Mouse (Mus musculus): Measurements from ENCODE around the gene Slc19a1. TPM values are rescaled to one million over a fixed set of nuclear protein-coding genes. Genes with fewer than 3 reads are reported as not detected.

Slc19a1 gene
- polyA plus RNA-seq, 1 experiment from 2014 or later = 34.9 TPM

DNA sequence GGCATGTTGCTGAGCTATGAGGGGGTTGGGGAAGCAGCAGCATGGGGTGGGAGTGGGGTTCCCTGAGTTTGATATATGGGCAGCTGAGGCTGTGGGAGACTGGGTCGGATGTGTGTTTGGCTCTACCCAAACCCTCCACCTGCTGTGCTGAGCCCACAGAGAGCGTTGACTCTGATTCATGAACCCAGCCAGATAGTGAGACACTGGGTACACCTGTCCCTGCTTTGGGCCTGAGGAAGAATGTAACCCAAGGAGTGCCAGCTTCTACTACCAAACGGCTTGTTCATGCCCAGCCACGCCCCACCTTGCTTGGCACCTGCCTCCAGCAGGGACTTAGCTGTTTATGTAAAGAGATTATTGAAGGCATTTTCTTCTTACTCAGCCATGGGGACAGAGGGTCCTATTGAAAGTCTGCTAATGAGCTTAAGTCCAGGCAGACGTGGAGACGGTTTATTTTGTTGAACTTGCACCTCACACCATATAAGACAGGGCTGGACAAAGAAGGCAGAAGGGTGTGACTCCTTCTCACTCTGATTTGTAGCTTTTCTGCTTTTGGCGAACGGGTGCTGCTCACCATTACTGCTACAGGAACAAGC is 6.6 kb downstream of the Slc19a1 start:
- H3K9ac ChIP-seq = no peak overlapping the region
- H3K9me3 ChIP-seq = no peaks in the 10 kb centered on the region
- no peaks in the 10 kb centered on the region for H3K27me3 ChIP-seq
- H3K36me3 ChIP-seq = peaks cover 56% of the 10 kb centered on the region
- 89% methylated on average over 8 of the region's 8 CpGs for WGBS
- H3K4me2 ChIP-seq = no peak overlapping the region
- H3K27ac ChIP-seq (replicated peaks) = no peak overlapping the region
- H3K4me1 ChIP-seq (replicated peaks) = peaks cover 19% of the 10 kb centered on the region
- H3K4me3 ChIP-seq = no peak overlapping the region
- no peak for ATAC-seq (ENCODE audit: low read depth)

DNA sequence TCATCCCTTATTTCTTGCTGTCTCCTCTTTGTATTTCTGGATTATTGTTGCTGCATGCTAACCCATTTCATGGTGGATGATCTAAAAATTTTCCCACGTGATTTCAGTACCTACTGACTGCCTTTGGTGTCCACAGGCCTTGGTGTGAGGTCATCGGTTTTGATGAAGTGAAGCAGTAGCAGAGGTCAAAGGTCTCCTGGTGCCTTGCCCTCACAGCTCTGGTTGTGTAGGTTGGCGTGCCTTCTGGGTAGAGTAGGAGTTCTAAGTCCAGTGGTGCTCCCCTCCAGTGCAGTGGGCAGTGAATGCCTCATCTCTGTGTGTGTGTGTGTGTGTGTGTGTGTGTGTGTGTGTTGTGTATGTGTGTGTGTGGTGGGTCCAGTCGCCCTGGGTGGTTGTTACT is 16.2 kb downstream of the Slc19a1 start:
- Histone ChIP-seq H3K9me3 (no peaks in the 10 kb centered on the region), H3K36me3 (peaks cover 95% of the 10 kb centered on the region), H3K4me1 (replicated peaks) (peaks cover 5% of the 10 kb centered on the region; the same call in 1 of the 2 replicates), H3K27ac (replicated peaks) (no peak overlapping the region), H3K9ac (no peak overlapping the region), H3K4me2 (no peak overlapping the region), H3K27me3 (no peaks in the 10 kb centered on the region), H3K4me3 (no peak overlapping the region)
- ATAC-seq (ENCODE audit: low read depth) = no peak
- 77% methylated on average over 4 of the region's 4 CpGs for WGBS

DNA sequence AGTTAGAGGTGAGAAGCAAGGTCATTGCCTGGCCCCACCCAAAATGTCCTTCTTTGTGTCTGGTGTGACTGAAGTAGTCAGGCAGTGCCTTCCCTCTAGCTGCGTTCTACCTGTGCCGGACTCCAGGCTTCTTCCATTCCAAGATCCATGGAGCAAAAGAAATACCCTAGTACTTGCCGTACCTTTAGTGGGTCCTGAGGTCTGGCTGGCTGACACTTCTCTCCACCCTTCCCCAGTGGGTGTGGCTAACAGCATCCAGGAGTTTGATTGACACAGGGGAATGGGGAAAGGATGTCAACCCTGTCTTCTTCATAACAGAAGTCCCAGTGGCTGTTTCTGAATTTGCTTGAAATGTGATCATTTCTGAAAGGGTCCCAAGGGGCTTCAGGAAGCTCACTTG is 16.6 kb downstream of the Slc19a1 start:
- Histone ChIP-seq H3K27ac (replicated peaks) (no peak overlapping the region), H3K4me2 (no peak overlapping the region), H3K27me3 (no peaks in the 10 kb centered on the region), H3K9ac (no peak overlapping the region), H3K4me3 (no peak overlapping the region), H3K36me3 (peaks cover 91% of the 10 kb centered on the region), H3K4me1 (replicated peaks) (peaks cover 5% of the 10 kb centered on the region; the same call in 1 of the 2 replicates), H3K9me3 (no peaks in the 10 kb centered on the region)
- WGBS = 91% methylated on average over 3 of the region's 3 CpGs
- ATAC-seq (ENCODE audit: low read depth) = no peak

DNA sequence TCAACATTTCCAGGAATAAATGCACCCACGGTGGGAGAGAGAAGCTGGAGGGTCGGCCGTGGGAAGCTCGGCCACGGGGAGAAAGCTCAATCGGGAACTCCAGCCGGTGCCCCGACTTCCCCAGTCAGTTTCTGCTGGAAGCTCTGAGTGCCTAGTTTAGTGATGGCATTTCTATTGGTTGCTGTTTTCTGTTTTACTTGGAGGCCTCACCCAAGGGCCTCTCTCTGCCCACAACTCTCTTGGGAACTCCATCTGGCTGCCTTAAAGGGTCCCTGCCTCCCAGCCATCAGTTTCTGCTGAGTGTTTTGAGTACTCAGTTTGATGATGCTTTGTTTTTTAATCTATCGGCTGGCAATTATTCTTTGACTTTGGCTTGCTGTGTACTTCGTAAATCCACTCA is 24.7 kb downstream of the Slc19a1 start:
- H3K27me3 ChIP-seq = no peaks in the 10 kb centered on the region
- peaks cover 14% of the 10 kb centered on the region for H3K4me1 ChIP-seq (replicated peaks)
- H3K36me3 ChIP-seq = peaks cover 11% of the 10 kb centered on the region
- no peak overlapping the region for H3K4me3 ChIP-seq
- no peaks in the 10 kb centered on the region for H3K9me3 ChIP-seq
- no peak overlapping the region for H3K9ac ChIP-seq
- no peak overlapping the region for H3K4me2 ChIP-seq
- 0 out of 2 replicates have a peak overlapping the region, but pooled peaks have one; percentile 38 for H3K27ac ChIP-seq (replicated peaks)
- no peak for ATAC-seq (ENCODE audit: low read depth)
- WGBS = 69% methylated on average over 10 of the region's 10 CpGs

DNA sequence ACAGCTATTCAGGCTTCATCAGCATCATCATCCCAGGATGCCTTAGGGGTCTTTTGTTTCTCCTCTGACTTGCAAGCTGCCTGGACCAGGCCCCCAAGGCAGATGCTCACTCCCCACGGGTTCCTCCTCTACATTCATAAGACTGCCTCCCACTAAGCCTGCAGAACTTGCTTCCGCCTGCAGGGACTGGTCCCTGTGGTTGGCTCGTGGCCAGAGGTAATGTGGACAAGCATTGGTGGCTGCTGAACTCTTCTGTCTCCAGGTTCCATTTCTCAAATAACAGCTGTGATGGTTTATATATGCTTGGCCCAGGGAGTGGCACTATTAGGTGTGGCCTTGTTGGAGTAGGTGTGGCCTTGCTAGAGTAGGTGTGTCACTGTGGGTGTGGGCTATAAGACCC is 29.4 kb downstream of the Slc19a1 start:
- H3K9ac ChIP-seq = no peak overlapping the region
- WGBS = 61% methylated on average over 3 of the region's 3 CpGs
- no peak for ATAC-seq (ENCODE audit: low read depth)
- no peak overlapping the region for H3K4me2 ChIP-seq
- H3K36me3 ChIP-seq = 0 out of 2 replicates have a peak, but pooled peaks cover 5% of the 10 kb centered on the region
- no peak overlapping the region for H3K4me3 ChIP-seq
- peaks cover 9% of the 10 kb centered on the region; the same call in 1 of the 2 replicates for H3K4me1 ChIP-seq (replicated peaks)
- no peak overlapping the region for H3K27ac ChIP-seq (replicated peaks)
- no peaks in the 10 kb centered on the region for H3K9me3 ChIP-seq
- no peaks in the 10 kb centered on the region for H3K27me3 ChIP-seq

DNA sequence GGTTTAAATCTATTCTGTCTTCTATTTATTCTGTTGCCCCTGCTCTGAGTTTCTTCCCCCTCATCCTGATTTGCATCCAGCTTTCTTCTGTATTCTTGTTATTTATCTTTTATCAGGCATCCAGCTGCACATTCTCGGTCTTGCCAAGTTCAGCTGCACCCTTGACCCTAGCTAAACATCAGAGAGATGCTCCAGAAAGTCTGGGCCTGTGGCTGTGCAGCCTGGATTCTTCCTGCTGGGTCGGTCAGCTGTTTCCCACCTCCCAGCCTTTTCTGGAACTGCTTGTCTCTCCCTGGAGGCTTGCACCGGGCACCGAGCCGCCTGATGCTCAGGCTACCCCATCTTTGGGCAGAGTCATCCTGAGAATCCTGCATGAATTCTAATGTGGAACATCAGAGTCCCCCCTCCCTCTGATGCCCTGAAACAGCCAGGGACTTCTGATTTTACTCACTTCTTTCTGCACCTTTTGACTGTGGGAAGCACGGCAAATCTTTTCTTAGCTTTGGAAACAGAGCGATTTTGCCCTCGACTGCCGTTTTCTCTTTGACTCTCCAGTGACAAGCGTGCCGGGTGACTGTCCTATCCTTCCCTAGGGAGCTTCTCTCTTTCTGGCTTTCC is 30.5 kb downstream of the Slc19a1 start:
- no peak overlapping the region for H3K4me3 ChIP-seq
- no peaks in the 10 kb centered on the region for H3K27me3 ChIP-seq
- no peak overlapping the region for H3K9ac ChIP-seq
- H3K9me3 ChIP-seq = no peaks in the 10 kb centered on the region
- 0 out of 2 replicates have a peak, but pooled peaks cover 5% of the 10 kb centered on the region for H3K36me3 ChIP-seq
- no peak overlapping the region for H3K27ac ChIP-seq (replicated peaks)
- ATAC-seq (ENCODE audit: low read depth) = no peak
- no peaks in the 10 kb centered on the region; the same call in 1 of the 2 replicates for H3K4me1 ChIP-seq (replicated peaks)
- WGBS = 84% methylated on average over 11 of the region's 11 CpGs
- no peak overlapping the region for H3K4me2 ChIP-seq

DNA sequence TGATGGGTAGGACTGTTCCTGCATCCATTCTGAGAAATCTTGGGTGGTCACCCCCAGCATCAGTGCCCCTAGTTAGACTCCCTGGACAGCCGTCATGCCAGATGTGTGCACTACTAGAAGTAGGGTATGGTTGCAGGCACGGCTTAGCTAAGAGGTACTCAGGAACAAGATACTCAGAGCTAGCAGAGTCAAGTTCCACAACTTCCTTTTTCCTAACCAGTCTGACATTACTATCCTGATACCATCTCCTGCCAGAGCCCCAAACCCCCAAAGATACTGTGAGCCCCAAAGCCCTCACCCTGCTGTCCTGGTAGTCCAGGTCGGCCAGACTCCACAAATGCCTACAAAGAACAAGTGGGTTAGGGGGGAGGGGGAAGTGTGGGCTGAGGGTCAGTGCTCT is 32.2 kb downstream of the Slc19a1 start:
- no peak overlapping the region for H3K4me2 ChIP-seq
- WGBS = 89% methylated on average over 3 of the region's 3 CpGs
- H3K27ac ChIP-seq (replicated peaks) = no peak overlapping the region
- no peak overlapping the region for H3K4me3 ChIP-seq
- no peaks in the 10 kb centered on the region for H3K27me3 ChIP-seq
- H3K36me3 ChIP-seq = 0 out of 2 replicates have a peak, but pooled peaks cover 5% of the 10 kb centered on the region
- H3K9me3 ChIP-seq = no peaks in the 10 kb centered on the region
- H3K9ac ChIP-seq = no peak overlapping the region
- no peaks in the 10 kb centered on the region; the same call in 1 of the 2 replicates for H3K4me1 ChIP-seq (replicated peaks)
- ATAC-seq (ENCODE audit: low read depth) = no peak

DNA sequence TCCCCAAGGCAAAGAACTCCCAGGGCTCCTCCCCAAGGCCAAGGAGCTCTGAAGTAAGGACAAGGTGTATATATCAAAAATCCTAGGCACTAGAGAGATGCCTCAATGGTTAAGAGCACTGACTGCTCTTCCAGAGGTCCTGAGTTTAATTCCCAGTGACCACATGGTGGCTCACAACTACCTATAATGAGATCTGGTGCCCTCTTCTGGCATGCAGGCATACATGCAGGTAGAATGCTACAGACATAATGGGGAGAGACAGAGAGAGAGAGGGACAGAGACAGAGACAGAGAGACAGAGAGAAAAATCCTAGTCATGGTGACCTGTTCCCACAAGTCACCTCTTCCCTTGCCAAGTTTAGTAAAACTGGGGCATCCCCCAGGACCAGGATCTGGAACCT is 32.6 kb downstream of the Slc19a1 start:
- Histone ChIP-seq H3K9me3 (no peaks in the 10 kb centered on the region), H3K4me2 (no peak overlapping the region), H3K4me1 (replicated peaks) (no peaks in the 10 kb centered on the region; the same call in 1 of the 2 replicates), H3K4me3 (no peak overlapping the region), H3K27me3 (no peaks in the 10 kb centered on the region), H3K9ac (no peak overlapping the region), H3K36me3 (0 out of 2 replicates have a peak, but pooled peaks cover 5% of the 10 kb centered on the region), H3K27ac (replicated peaks) (no peak overlapping the region)
- no peak for ATAC-seq (ENCODE audit: low read depth)

DNA sequence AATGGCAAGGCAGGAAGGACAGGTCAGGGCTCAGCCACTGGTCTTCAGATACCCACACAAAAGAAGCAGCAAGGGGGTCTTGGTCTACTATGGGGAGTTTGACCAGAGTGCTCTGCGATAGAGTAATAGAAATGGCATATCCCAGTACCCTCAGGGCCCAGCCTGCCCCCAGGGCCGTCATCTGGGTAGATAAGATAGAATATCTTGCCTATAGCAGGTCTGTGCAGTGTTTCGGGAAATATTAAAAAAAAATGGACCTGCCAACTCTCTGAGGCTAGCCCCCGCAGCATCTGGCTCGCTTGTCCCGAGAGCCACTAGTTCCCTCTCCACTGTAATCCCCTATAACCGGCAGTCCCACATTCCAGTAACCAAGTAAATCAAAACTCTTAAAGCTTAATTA is 36.4 kb downstream of the Slc19a1 start:
- H3K4me2 ChIP-seq = no peak overlapping the region
- ATAC-seq (ENCODE audit: low read depth) = no peak
- 92% methylated on average over 7 of the region's 7 CpGs for WGBS

DNA sequence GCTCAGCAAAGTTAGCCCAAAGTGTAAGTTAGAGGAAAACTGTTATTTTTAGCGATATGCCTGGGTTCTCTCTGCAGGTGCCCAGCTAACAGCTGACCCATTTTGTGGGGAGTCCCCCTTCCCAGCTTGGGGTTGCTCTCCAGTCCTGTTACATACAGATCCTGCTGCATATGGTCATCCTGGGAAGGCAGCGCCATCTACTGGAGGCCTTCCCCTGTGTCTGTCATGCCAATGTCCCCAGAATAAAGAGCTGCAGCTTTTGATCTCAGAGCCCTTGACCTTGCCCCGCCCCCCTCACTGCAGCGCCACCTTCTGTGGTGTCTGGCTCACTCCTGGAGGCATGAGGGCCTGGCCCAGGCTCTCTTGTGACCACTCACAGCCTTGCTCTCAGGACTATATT is 38.0 kb downstream of the Slc19a1 start:
- H3K9me3 ChIP-seq = no peaks in the 10 kb centered on the region
- H3K27ac ChIP-seq (replicated peaks) = no peak overlapping the region
- H3K9ac ChIP-seq = no peak overlapping the region
- H3K4me1 ChIP-seq (replicated peaks) = no peaks in the 10 kb centered on the region
- WGBS = 60% methylated on average over 4 of the region's 4 CpGs
- no peak overlapping the region for H3K4me2 ChIP-seq
- H3K27me3 ChIP-seq = no peaks in the 10 kb centered on the region
- ATAC-seq (ENCODE audit: low read depth) = 0 out of 2 replicates have a peak, but pooled peaks have one; percentile 27
- H3K36me3 ChIP-seq = 0 out of 2 replicates have a peak, but pooled peaks cover 5% of the 10 kb centered on the region
- no peak overlapping the region for H3K4me3 ChIP-seq

More for the DNA sequence above, 36.4 kb downstream of the Slc19a1 start:
- Histone ChIP-seq H3K27me3 (no peaks in the 10 kb centered on the region), H3K36me3 (0 out of 2 replicates have a peak, but pooled peaks cover 5% of the 10 kb centered on the region), H3K9ac (no peak overlapping the region), H3K27ac (replicated peaks) (no peak overlapping the region), H3K4me1 (replicated peaks) (no peaks in the 10 kb centered on the region), H3K4me3 (no peak overlapping the region), H3K9me3 (no peaks in the 10 kb centered on the region)

DNA sequence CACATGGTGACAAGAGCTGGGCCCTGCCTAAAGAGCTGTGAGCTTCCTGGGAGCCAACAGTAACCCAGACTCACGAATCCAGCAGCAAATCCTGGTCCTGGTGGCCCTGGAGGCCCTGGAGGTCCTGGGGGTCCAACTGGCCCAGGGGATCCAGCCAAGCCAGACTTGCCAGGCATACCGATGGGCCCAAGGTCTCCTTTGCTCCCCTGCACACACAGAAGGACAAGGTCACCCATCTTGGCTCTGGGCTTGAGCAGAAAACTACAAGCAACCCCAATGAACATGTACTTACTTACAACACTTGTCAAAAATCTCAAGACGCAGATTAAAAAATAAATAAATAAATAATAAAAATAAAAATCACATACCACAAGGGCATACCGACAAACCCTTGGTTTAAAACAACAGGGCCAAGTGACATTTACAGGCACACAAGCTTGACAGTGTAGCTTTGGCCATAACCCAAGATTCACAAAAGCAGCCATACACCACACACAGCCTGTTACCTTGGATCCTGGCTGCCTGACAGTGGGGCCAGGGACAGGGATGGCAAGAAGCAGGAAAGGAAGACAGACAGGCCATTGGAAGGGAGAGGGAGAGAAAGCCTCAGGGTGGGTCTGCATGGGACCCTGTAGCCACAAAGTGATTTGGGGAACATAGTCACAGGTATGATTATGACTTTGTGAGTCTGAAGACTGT is 42.4 kb downstream of the Slc19a1 start:
- ATAC-seq (ENCODE audit: low read depth) = 0 out of 2 replicates have a peak, but pooled peaks have one; percentile 30

DNA sequence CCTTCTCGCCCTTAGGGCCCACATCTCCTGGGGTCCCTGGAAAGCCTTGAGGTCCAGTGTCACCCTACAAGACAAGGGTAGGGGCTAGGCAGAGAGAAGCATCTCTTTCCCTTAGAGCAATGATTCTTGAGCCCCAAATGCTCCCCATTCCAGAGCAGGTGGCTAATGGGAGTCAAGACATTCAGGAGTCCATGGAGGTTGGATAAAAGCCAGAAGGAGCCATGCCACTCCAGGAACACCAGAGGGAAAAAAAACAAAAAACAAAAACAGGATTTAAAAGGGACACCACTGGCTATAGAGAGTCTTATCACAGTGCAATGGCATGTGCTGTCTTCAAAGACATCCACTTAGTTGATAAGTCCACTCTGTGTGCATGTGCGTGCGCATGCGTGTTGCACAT is 46.4 kb downstream of the Slc19a1 start:
- ATAC-seq (ENCODE audit: low read depth) = no peak

More for the DNA sequence above, 42.4 kb downstream of the Slc19a1 start:
- WGBS = 87% methylated on average over 4 of the region's 4 CpGs
- H3K4me2 ChIP-seq = no peak overlapping the region
- no peaks in the 10 kb centered on the region for H3K4me1 ChIP-seq (replicated peaks)
- no peak overlapping the region for H3K27ac ChIP-seq (replicated peaks)
- no peaks in the 10 kb centered on the region for H3K27me3 ChIP-seq
- no peaks in the 10 kb centered on the region for H3K36me3 ChIP-seq
- H3K9ac ChIP-seq = no peak overlapping the region
- no peaks in the 10 kb centered on the region for H3K9me3 ChIP-seq
- no peak overlapping the region for H3K4me3 ChIP-seq

More for the DNA sequence above, 46.4 kb downstream of the Slc19a1 start:
- no peak overlapping the region for H3K4me3 ChIP-seq
- H3K9ac ChIP-seq = no peak overlapping the region
- H3K27me3 ChIP-seq = no peaks in the 10 kb centered on the region
- no peaks in the 10 kb centered on the region for H3K36me3 ChIP-seq
- 96% methylated on average over 4 of the region's 4 CpGs for WGBS
- H3K27ac ChIP-seq (replicated peaks) = no peak overlapping the region
- no peaks in the 10 kb centered on the region for H3K9me3 ChIP-seq
- no peaks in the 10 kb centered on the region for H3K4me1 ChIP-seq (replicated peaks)
- H3K4me2 ChIP-seq = no peak overlapping the region

Data from neural tube, embryonic 13.5 days (tissue).